Mouse (Mus musculus): ENCODE measurements around the gene Olfr117. TPM values are rescaled to one million over a fixed set of nuclear protein-coding genes. Genes with fewer than 3 reads are reported as not detected.
"Not testable (repeated sequence)": the region's sequence is repeated elsewhere in the genome, so short reads cannot be mapped to it uniquely, and the experiment has no call there.

Olfr117 gene
- not detected in 2 replicates for polyA plus RNA-seq (2014; fragmentation: Nextera tagmentation; extraction: Ambion mirVana)

GRCm38 (mm10) chr17:37663682-37664081 lies at the start of gene Olfr117:
Gene Olfr117 (minus strand): TSS chr17:37663782.
- Histone ChIP-seq H3K36me3 (ENCODE audit: control insufficient read depth, insufficient read depth, low read length) (no peaks in the 10 kb centered on the region), H3K27me3 (ENCODE audit: control insufficient read depth, insufficient read depth, low read length) (no peaks in the 10 kb centered on the region), H3K9ac (replicated peaks; ENCODE audit: low read depth, low read length) (no peak within 1 kb of the TSS), H3K4me3 (ENCODE audit: low read depth, low read length) (no peak within 1 kb of the TSS), H3K4me2 (replicated peaks; ENCODE audit: low read depth, low read length) (no peak within 1 kb of the TSS), H3K27ac (ENCODE audit: low read length) (no peak within 1 kb of the TSS), H3K4me1 (ENCODE audit: control insufficient read depth, insufficient read depth, low read length) (no peaks in the 10 kb centered on the region), H3K9me3 (ENCODE audit: control insufficient read depth, low read depth, low read length) (no peaks in the 10 kb centered on the region)
- WGBS = 65% methylated on average over 1 of the region's 1 CpGs
- ATAC-seq (ENCODE audit: insufficient number of reproducible peaks, insufficient read depth, low FRiP score, low read depth) = no peak

DNA sequence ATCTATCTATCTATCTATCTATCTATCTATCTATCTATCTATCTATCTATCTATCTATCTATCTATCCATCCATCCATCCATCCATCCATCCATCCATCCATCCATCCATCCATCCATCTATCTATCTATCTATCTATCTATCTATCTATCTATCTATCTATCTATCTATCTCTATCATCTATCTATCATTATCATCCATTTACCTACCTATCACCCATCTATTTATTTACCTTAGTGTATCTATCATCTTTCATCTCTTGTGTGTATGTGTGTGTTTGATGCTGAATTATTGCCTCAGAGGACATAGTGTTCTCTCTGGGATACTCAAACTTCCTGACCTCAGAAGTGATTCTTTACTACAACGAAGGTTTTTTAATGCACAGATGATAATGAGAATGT lies 32.7 kb upstream of the Olfr117 start, which contains the start of gene Olfr119:
TSS of gene Olfr119 (plus strand) at position 301 of the 400 bp plus-strand sequence.
- H3K9me3 ChIP-seq (ENCODE audit: control insufficient read depth, low read depth, low read length); ATAC-seq (ENCODE audit: insufficient number of reproducible peaks, insufficient read depth, low FRiP score, low read depth); H3K9ac ChIP-seq (replicated peaks; ENCODE audit: low read depth, low read length); H3K36me3 ChIP-seq (ENCODE audit: control insufficient read depth, insufficient read depth, low read length); H3K4me1 ChIP-seq (ENCODE audit: control insufficient read depth, insufficient read depth, low read length); H3K4me2 ChIP-seq (replicated peaks; ENCODE audit: low read depth, low read length); H3K27me3 ChIP-seq (ENCODE audit: control insufficient read depth, insufficient read depth, low read length); H3K4me3 ChIP-seq (ENCODE audit: low read depth, low read length); H3K27ac ChIP-seq (ENCODE audit: low read length): not testable (repeated sequence)
- WGBS = 58% methylated on average over 1 of the region's 1 CpGs

DNA sequence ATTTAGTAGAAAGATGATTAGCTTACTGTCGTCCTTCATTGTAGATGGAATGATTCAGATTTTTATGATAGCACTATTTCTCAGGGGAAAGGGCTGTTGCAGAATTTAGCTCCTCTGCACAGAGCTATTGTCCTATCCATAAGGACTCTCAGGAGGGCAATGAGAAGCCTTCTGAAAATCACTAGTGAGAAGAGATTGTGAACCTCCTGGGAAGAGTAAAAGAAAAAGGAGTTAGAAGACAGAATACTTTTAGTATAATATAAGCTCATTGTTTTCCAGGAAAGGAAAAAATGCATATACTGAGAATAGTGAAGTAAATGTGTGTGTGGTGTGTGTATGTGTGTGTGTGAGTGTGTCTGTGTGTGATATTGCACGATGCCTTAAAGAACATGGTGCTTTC lies 3.1 kb upstream of the Olfr117 start, which contains the start of gene Olfr118:
TSS of gene Olfr118 (plus strand) at position 301 of the 400 bp plus-strand sequence.
- Histone ChIP-seq H3K27me3 (ENCODE audit: control insufficient read depth, insufficient read depth, low read length) (no peaks in the 10 kb centered on the region), H3K27ac (ENCODE audit: low read length) (no peak within 1 kb of the TSS), H3K4me2 (replicated peaks; ENCODE audit: low read depth, low read length) (no peak within 1 kb of the TSS), H3K4me3 (ENCODE audit: low read depth, low read length) (no peak within 1 kb of the TSS), H3K9me3 (ENCODE audit: control insufficient read depth, low read depth, low read length) (no peaks in the 10 kb centered on the region), H3K9ac (replicated peaks; ENCODE audit: low read depth, low read length) (no peak within 1 kb of the TSS), H3K4me1 (ENCODE audit: control insufficient read depth, insufficient read depth, low read length) (no peaks in the 10 kb centered on the region), H3K36me3 (ENCODE audit: control insufficient read depth, insufficient read depth, low read length) (no peaks in the 10 kb centered on the region)
- ATAC-seq (ENCODE audit: insufficient number of reproducible peaks, insufficient read depth, low FRiP score, low read depth) = no peak
- WGBS = 57% methylated on average over 2 of the region's 2 CpGs

DNA sequence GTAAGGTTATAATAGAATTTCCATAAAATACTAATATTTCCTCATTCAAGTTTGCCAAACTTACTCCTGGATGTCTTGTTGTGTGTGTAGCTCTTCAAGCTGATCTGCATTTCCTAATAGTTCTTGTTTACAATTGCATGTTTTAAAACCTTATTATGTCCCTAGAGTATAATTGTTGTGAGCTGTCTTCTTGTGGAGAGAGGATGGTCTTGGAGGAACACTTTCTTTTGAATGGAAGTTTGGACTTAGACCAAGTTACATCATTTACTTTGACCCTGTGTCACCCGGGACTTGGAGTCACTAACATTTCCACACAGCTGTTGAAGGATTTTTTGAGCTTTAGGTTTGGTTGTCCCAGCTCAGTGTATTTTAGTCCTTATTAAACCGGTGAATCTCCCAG lies 36.6 kb downstream of the Olfr117 start, which contains the start of the genes Olfr115 and Olfr116:
TSS of gene Olfr115 (minus strand) at position 101 of the 400 bp plus-strand sequence.
TSS of gene Olfr116 (minus strand) at position 191 of the 400 bp plus-strand sequence.
- WGBS = 74% methylated on average over 2 of the region's 2 CpGs
- Histone ChIP-seq H3K9ac (replicated peaks; ENCODE audit: low read depth, low read length) (no peak within 1 kb of the TSS), H3K27me3 (ENCODE audit: control insufficient read depth, insufficient read depth, low read length) (no peaks in the 10 kb centered on the region), H3K4me2 (replicated peaks; ENCODE audit: low read depth, low read length) (no peak within 1 kb of the TSS), H3K36me3 (ENCODE audit: control insufficient read depth, insufficient read depth, low read length) (no peaks in the 10 kb centered on the region), H3K4me1 (ENCODE audit: control insufficient read depth, insufficient read depth, low read length) (no peaks in the 10 kb centered on the region), H3K27ac (ENCODE audit: low read length) (no peak within 1 kb of the TSS), H3K4me3 (ENCODE audit: low read depth, low read length) (no peak within 1 kb of the TSS), H3K9me3 (ENCODE audit: control insufficient read depth, low read depth, low read length) (no peaks in the 10 kb centered on the region; the same call in 1 of the 2 replicates)
- no peak for ATAC-seq (ENCODE audit: insufficient number of reproducible peaks, insufficient read depth, low FRiP score, low read depth)

Other genes with a start within 250 kb of the Olfr117 start
- gene Olfr108, start 218.3 kb downstream of the Olfr117 start, polyA plus RNA-seq (2014; fragmentation: Nextera tagmentation; extraction: Ambion mirVana) = not detected in 2 replicates
- gene Olfr109, start 204.9 kb downstream of the Olfr117 start, polyA plus RNA-seq (2014; fragmentation: Nextera tagmentation; extraction: Ambion mirVana) = not detected in 2 replicates
- gene H2-M2, start 180.2 kb downstream of the Olfr117 start, polyA plus RNA-seq (2014; fragmentation: Nextera tagmentation; extraction: Ambion mirVana) = not detected in 2 replicates
- not detected in 2 replicates for gene Olfr110, start 171.3 kb downstream of the Olfr117 start, polyA plus RNA-seq (2014; fragmentation: Nextera tagmentation; extraction: Ambion mirVana)
- gene Olfr111, start 155.8 kb downstream of the Olfr117 start, polyA plus RNA-seq (2014; fragmentation: Nextera tagmentation; extraction: Ambion mirVana) = not detected in 2 replicates
- gene Olfr112, start 94.3 kb downstream of the Olfr117 start, polyA plus RNA-seq (2014; fragmentation: Nextera tagmentation; extraction: Ambion mirVana) = not detected in 2 replicates
- not detected in 2 replicates for gene Olfr113, start 86.1 kb downstream of the Olfr117 start, polyA plus RNA-seq (2014; fragmentation: Nextera tagmentation; extraction: Ambion mirVana)
- not detected in 2 replicates for gene Olfr114, start 71.0 kb downstream of the Olfr117 start, polyA plus RNA-seq (2014; fragmentation: Nextera tagmentation; extraction: Ambion mirVana)
- gene Olfr115, start 36.7 kb downstream of the Olfr117 start, polyA plus RNA-seq (2014; fragmentation: Nextera tagmentation; extraction: Ambion mirVana) = not detected in 2 replicates
- not detected in 2 replicates for gene Olfr116, start 36.6 kb downstream of the Olfr117 start, polyA plus RNA-seq (2014; fragmentation: Nextera tagmentation; extraction: Ambion mirVana)
- not detected in 2 replicates for gene Olfr118, start 3.2 kb upstream of the Olfr117 start, polyA plus RNA-seq (2014; fragmentation: Nextera tagmentation; extraction: Ambion mirVana)
- not detected in 2 replicates for gene Olfr119, start 32.8 kb upstream of the Olfr117 start, polyA plus RNA-seq (2014; fragmentation: Nextera tagmentation; extraction: Ambion mirVana)
- not detected in 2 replicates for gene Olfr120, start 58.0 kb upstream of the Olfr117 start, polyA plus RNA-seq (2014; fragmentation: Nextera tagmentation; extraction: Ambion mirVana)
- gene Olfr121, start 85.1 kb upstream of the Olfr117 start, polyA plus RNA-seq (2014; fragmentation: Nextera tagmentation; extraction: Ambion mirVana) = not detected in 2 replicates
- gene Olfr122, start 104.8 kb upstream of the Olfr117 start, polyA plus RNA-seq (2014; fragmentation: Nextera tagmentation; extraction: Ambion mirVana) = not detected in 2 replicates
- gene Olfr123, start 129.7 kb upstream of the Olfr117 start, polyA plus RNA-seq (2014; fragmentation: Nextera tagmentation; extraction: Ambion mirVana) = not detected in 2 replicates
- not detected in 2 replicates for gene Olfr124, start 136.1 kb upstream of the Olfr117 start, polyA plus RNA-seq (2014; fragmentation: Nextera tagmentation; extraction: Ambion mirVana)
- not detected in 2 replicates for gene Olfr125, start 169.2 kb upstream of the Olfr117 start, polyA plus RNA-seq (2014; fragmentation: Nextera tagmentation; extraction: Ambion mirVana)
- gene Olfr126, start 183.7 kb upstream of the Olfr117 start, polyA plus RNA-seq (2014; fragmentation: Nextera tagmentation; extraction: Ambion mirVana) = not detected in 2 replicates
- gene Olfr127, start 236.7 kb upstream of the Olfr117 start, polyA plus RNA-seq (2014; fragmentation: Nextera tagmentation; extraction: Ambion mirVana) = not detected in 2 replicates

Data from stomach, embryonic 14.5 days (tissue).